Mouse (Mus musculus) heart, adult 10 weeks (tissue): ENCODE measurements around the gene Smlr1. TPM values are rescaled to one million over a fixed set of nuclear protein-coding genes. Genes with fewer than 3 reads are reported as not detected.

Experiments
- polyA plus RNA-seq: library from polyadenylated mRNA; stranded (reverse); fragments of 350-450 nt; fragmentation: Illumina TruSeq; extraction: RNeasy Lipid Tissue Mini Kit (QIAGEN cat#74804); gene quantifications from one replicate; pipeline ENCODE4 v1.2.3, GENCODE M21; 2014; ENCODE audit warnings: low read depth, low replicate concordance

The Smlr1 gene
- not detected for polyA plus RNA-seq

GRCm38 (mm10) chr10:25535891-25536331, at the start of gene Smlr1:
Gene Smlr1, minus strand, starts transcription at chr10:25536267.

Other genes with a start within 250 kb of the Smlr1 start
- 56.4 TPM for gene Akap7, start 228.4 kb downstream of the Smlr1 start, polyA plus RNA-seq
- gene Epb41l2, start 176.5 kb downstream of the Smlr1 start, polyA plus RNA-seq = 32.4 TPM